Mouse (Mus musculus): Measurements from ENCODE around the gene Rprd2. TPM values are rescaled to one million over a fixed set of nuclear protein-coding genes. Genes with fewer than 3 reads are reported as not detected.
"Not testable (repeated sequence)": the region's sequence is repeated elsewhere in the genome, so short reads cannot be mapped to it uniquely, and the experiment has no call there.

The Rprd2 gene
- total RNA-seq, 2 experiments from 2014 or later = 41.3 to 42.1 TPM

GRCm38 (mm10) chr3:95820046-95821010 is 1.7 kb upstream of the Rprd2 start:
- DNase-seq = peak in 1 of 2 experiments; percentile 8
- intact Hi-C loops (cut with DNase I) = no loop called here

GRCm38 (mm10) chr3:95819351-95819985 is 805 bp upstream of the Rprd2 start:
- intact Hi-C loops (cut with DNase I) = loop anchor here (5.0 kb wide), 1 partner anchor 187 kb away; no protein-coding TSS in a partner anchor

GRCm38 (mm10) chr3:95818026-95818511 is 594 bp downstream of the Rprd2 start:
- intact Hi-C loops (cut with DNase I) = loop anchor here (5.0 kb wide), 1 partner anchor 186 kb away; no protein-coding TSS in a partner anchor
- peak; percentile 31 to 62 for DNase-seq

More at GRCm38 (mm10) chr3:95819351-95819985, 805 bp upstream of the Rprd2 start:
- DNase-seq = peak; percentile 99 to 100

- intact Hi-C loops (cut with DNase I) = loop anchor here (5.0 kb wide), 1 partner anchor 184 kb away; no protein-coding TSS in a partner anchor
Observed at GRCm38 (mm10) chr3:95816681-95817080, 2.0 kb downstream of the Rprd2 start.

GRCm38 (mm10) chr3:95808384-95808783 is 10.3 kb downstream of the Rprd2 start:
- intact Hi-C loops (cut with DNase I) = no loop called here
- no peak for DNase-seq

More at GRCm38 (mm10) chr3:95816681-95817080, 2.0 kb downstream of the Rprd2 start:
- DNase-seq = no peak

- intact Hi-C loops (cut with DNase I); DNase-seq: not testable (repeated sequence)
Observed at GRCm38 (mm10) chr3:95807630-95808029, 11.0 kb downstream of the Rprd2 start.

GRCm38 (mm10) chr3:95806677-95807076 is 12.0 kb downstream of the Rprd2 start:
- DNase-seq = no peak
- intact Hi-C loops (cut with DNase I) = no loop called here

- no peak for DNase-seq
- intact Hi-C loops (cut with DNase I) = no loop called here
Observed at GRCm38 (mm10) chr3:95803851-95804250, 14.8 kb downstream of the Rprd2 start.

- intact Hi-C loops (cut with DNase I) = no loop called here
- no peak for DNase-seq
Observed at GRCm38 (mm10) chr3:95798756-95799155, 19.9 kb downstream of the Rprd2 start.

- DNase-seq = no peak
- intact Hi-C loops (cut with DNase I) = no loop called here
Observed at GRCm38 (mm10) chr3:95794299-95794698, 24.4 kb downstream of the Rprd2 start.

- intact Hi-C loops (cut with DNase I) = no loop called here
- no peak for DNase-seq
Observed at GRCm38 (mm10) chr3:95793662-95794061, 25.0 kb downstream of the Rprd2 start.

GRCm38 (mm10) chr3:95785501-95785900 is 33.2 kb downstream of the Rprd2 start:
- intact Hi-C loops (cut with DNase I) = no loop called here
- no peak for DNase-seq

GRCm38 (mm10) chr3:95771985-95772384 is 46.7 kb downstream of the Rprd2 start:
- DNase-seq = peak; percentile 28 to 53
- intact Hi-C loops (cut with DNase I) = loop anchor here (1.0 to 5.0 kb wide), 4 partner anchors 70 to 255 kb away; no protein-coding TSS in a partner anchor

- DNase-seq = no peak
- intact Hi-C loops (cut with DNase I) = no loop called here
Observed at GRCm38 (mm10) chr3:95765534-95765933, 53.1 kb downstream of the Rprd2 start.

GRCm38 (mm10) chr3:95763811-95764210 is 54.9 kb downstream of the Rprd2 start:
- DNase-seq = no peak
- intact Hi-C loops (cut with DNase I) = loop anchor here (5.0 kb wide), 1 partner anchor 82 kb away; no protein-coding TSS in a partner anchor

- intact Hi-C loops (cut with DNase I) = loop anchor here (5.0 kb wide), 1 partner anchor 81 kb away; no protein-coding TSS in a partner anchor
- DNase-seq = no peak
Observed at GRCm38 (mm10) chr3:95762961-95763360, 55.7 kb downstream of the Rprd2 start.

- DNase-seq = no peak
- intact Hi-C loops (cut with DNase I) = loop anchor here (5.0 kb wide), 1 partner anchor 79 kb away; no protein-coding TSS in a partner anchor
Observed at GRCm38 (mm10) chr3:95761771-95762170, 56.9 kb downstream of the Rprd2 start.

GRCm38 (mm10) chr3:95760656-95761055 is 58.0 kb downstream of the Rprd2 start:
- intact Hi-C loops (cut with DNase I) = loop anchor here (5.0 kb wide), 1 partner anchor 78 kb away; no protein-coding TSS in a partner anchor
- DNase-seq = no peak

- DNase-seq = no peak
- intact Hi-C loops (cut with DNase I) = loop anchor here (5.0 kb wide), 1 partner anchor 78 kb away; no protein-coding TSS in a partner anchor
Observed at GRCm38 (mm10) chr3:95760106-95760505, 58.6 kb downstream of the Rprd2 start, which contains the start of gene Tars2. Gene Tars2 (minus strand): TSS chr3:95760206.

- intact Hi-C loops (cut with DNase I) = loop anchor here (5.0 kb wide), 1 partner anchor 126 kb away; no protein-coding TSS in a partner anchor
- no peak for DNase-seq
Observed at GRCm38 (mm10) chr3:95758467-95759218, 60.0 kb downstream of the Rprd2 start.
